Mouse (Mus musculus) frontal cortex, postnatal 36 days (tissue): ENCODE measurements around the gene Gng2.

ENCODE experiments used
- DNase-seq, 2 experiments: peaks; one replicate each; pipeline ENCODE4 v3.0.0; 2022; ENCODE audit warnings: low spot score in 2 of 2

Gene Gng2

GRCm38 (mm10) chr14:19860281-19860680, 117.1 kb downstream of the Gng2 start:
- no peak for DNase-seq

GRCm38 (mm10) chr14:19858808-19859776, 118.3 kb downstream of the Gng2 start:
- peak; percentile 64 to 71 for DNase-seq

- no peak for DNase-seq
Measured at GRCm38 (mm10) chr14:19858279-19858678, 119.1 kb downstream of the Gng2 start.

GRCm38 (mm10) chr14:19853471-19853870, 124.0 kb downstream of the Gng2 start:
- DNase-seq: no peak

GRCm38 (mm10) chr14:19839600-19840332, 137.7 kb downstream of the Gng2 start:
- peak; percentile 71 to 83 for DNase-seq

GRCm38 (mm10) chr14:19836289-19836688, 141.1 kb downstream of the Gng2 start:
- no peak for DNase-seq

- DNase-seq: no peak
Measured at GRCm38 (mm10) chr14:19825481-19825880, 151.9 kb downstream of the Gng2 start.

- peak; percentile 86 to 92 for DNase-seq
Measured at GRCm38 (mm10) chr14:19823321-19824142, 153.9 kb downstream of the Gng2 start, which contains the start of gene Rtraf. Gene Rtraf, minus strand, starts transcription at chr14:19823824.
